Mouse (Mus musculus) lung, adult 2 months (tissue): ENCODE data around the gene Apobec2.

ENCODE experiments used
- CTCF ChIP-seq: fragments of 200-500 bp; IDR thresholded peaks from 2 replicates; pipeline ENCODE4 v1.5.1; 2011; ENCODE audit warnings: mild to moderate bottlenecking, low read length, control low read depth; ENCODE audit not compliant: insufficient read depth
- POLR2A ChIP-seq: fragments of 200-500 bp; IDR thresholded peaks from 2 replicates; pipeline ENCODE4 v1.6.1; 2011; ENCODE audit warnings: low read depth, mild to moderate bottlenecking, control low read depth, low read length, borderline replicate concordance; ENCODE audit errors: extremely low read depth

- TF ChIP-seq CTCF, result no peak
- TF ChIP-seq POLR2A, result no peak
Measured at GRCm38 (mm10) chr17:48389442-48389841, 43.3 kb downstream of the Apobec2 start.
